Mouse (Mus musculus): ENCODE measurements at regions not wholly inside any gene's neighbourhood (a gene's known extent, or its start where the extent isn't known, plus 50 kb on each side); places are given as distances from the start of the nearest gene placed in this dataset.

DNA sequence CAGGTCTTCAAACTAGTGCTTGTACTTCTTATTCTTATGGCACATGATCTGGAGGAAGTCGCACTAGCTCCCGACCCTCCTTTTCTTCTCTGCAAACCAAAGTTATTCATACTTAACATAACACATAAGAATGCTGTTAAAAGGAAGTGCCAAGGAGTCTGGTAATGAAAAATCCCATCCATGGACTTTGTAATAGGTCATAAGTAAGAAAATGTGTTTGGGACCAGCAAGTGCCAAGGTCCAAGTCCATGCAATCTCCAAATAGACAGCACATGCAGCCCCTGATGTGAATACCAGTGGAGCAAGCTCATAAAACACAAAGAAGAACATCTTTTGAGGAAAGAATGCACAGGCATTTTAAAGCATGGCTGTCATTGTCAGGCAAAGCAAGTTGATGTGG, 481.4 kb downstream of the Nuf2 start:
- DNase-seq, result peak; percentile 48

DNA sequence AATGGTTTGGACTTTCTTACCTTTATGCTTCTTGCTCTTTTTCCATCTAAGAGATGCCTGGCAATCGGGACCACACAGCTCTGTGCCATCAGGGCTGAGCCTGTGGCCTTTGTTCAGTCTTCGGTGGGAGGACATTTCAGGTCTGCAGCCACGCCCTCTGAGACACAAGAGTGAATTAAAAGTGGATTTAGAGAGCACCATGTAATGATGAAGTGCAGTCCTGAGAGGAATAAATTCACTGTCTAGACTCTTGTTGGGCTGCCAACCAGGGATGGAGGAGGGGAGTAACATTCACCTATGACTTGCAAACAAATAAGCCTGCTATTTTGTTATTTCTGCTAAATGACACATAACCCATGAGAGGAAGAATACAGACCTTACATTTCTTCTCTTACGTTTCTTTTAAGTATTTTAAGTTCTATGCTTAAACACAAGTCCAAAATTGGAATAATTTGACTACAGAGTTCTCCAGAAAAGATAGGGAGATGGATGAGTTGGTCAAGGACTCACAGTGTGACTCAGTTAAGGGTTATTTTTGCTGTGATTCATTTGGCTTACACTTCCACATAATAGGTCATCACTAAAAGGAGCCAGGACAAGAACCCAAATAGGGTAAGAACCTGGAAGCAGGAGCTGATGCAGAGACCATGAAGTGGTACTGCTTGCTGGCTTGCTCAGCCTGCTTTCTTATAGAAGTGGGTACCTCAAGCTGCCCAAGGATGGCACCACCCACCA, 484.3 kb downstream of the Nuf2 start:
- no peak for DNase-seq

DNA sequence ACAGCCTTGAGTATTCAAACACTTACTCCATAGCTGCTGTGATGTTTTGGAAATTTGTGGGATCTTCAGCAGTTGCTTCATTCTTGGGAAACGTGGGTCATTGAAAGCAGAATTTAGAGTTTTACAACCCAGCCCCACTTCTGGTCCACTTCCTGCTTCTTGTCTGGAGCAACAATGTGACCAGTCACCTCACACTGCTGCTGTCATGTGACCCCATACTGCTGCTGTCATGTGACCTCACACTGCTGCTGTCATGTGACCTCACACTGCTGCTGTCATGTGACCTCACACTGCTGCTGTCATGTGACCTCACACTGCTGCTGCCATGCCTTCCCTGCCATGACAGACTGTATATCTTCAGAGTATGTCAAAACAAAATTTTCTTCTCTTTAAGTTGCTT, 497.7 kb downstream of the Nuf2 start:
- DNase-seq, result no peak

DNA sequence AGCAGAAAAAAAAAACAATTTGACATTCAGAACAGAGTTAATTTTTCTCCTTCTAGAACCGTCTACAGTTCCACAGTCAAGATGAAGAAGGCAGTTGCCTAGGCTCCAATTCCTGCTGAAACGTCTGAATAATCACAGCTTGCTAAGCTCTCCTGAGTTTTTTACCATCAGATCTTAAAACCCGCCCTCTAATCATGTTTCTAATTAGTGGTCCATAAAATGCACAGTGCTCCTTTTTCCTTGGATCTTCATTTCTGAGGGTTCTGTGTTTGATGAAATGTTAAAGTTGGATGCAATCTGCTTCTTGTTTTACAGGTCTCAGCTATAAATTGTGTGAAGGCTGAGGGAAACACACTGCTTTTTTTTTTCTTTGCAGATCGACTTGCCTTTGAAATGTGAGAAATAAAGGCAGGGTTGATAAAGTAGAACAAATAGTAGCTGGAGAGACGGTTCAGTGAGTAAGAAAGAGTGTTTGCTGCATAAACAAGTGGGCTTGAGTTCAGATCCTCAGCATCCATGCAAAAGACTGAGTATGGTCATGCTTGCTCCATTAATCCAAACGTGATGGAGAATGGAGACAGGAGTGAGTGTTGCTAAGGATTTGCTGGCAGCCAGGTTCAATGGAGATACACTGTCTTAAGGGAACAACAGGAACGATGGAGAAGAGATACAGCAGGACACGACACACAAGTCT, 499.3 kb downstream of the Nuf2 start:
- no peak for DNase-seq

DNA sequence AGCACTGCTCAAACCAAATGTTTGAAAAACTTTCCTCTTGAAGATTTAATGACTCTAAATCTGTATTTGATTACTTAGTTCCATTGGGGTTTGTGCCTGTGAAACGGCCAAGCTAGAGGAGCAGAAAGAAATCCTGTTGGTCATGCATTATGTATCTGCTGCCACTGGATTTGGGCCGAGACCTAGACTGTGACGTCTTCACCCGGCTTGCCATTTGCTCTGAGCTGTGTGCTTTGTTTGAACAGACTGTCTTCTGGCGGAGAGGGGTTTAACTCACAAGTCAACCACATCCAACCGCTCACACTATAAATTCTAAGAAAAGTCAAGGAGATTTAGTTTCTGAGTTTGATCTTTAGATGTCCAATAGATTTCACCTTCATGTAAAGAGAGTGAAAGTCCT, 503.6 kb downstream of the Nuf2 start:
- no peak for DNase-seq

DNA sequence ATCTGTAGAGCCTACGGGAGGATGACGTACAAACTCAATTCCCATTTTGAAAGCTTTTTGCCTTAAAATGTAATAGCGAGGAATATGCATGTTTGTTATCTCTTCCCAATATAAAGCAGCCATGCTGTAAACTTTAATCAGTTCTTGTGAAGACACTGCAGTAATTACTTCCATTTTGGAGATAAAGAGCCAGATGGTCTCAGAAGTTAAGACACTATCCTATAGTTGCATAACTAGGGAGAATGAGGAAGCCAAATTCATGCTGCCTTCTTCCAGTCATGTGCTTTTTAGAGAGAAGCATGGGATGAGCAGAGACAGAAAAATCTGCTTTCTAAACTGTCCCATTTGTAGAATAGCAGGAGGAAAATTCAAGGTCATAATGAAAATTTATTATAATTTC, 504.0 kb downstream of the Nuf2 start:
- DNase-seq, result no peak

DNA sequence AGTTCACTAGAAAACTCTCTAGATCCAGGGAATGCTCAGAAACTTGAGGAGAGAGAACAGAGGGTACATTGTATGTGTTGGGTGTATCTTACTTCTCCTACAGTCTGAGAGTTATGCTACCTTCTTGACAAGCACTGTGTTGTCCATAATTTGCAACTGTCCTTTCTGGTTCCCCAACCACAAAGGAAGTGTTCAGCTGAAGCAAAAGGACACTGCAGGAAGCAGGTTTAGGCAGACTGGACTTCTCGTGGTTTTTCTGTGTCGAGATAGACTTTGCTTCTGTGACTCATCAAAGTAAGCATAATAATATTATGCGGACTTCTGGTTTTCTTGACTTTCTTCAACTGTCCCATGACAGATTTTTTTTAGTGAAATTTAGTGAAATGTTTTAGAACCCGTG, 506.7 kb downstream of the Nuf2 start:
- no peak for DNase-seq

DNA sequence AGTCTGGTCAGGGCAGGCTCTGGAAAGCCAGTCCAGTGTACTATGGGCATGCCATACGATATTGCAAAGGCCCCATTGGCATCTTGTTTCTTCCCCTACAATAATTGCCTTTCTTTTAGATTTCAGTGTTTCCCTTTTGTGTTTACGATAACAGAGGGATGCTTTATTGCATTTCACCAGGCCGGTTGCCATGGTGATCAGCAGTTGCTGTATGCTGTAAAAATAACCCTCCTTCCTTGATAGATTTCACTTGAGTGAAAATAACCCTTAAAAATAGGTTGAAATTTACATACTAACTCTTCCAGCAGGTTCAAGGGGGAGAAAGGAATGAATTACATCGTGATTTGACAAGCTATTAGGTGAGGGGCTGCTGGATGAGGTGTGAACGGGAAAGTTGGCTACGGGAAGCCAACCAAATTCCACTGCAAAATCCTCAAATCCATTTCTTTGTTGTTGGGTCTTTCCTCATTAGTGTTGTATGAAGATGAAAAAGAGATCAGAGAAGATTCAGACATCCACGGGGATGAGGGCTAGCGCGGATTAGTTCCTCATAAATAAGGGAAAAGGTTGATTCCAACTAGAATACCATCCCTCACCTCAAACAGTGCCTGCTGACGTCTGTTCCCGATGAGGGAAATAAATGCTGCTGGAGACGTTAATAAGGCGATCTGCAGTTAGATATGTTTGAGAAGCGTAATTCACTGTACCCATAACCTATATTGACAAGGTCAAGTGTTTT, 539.6 kb downstream of the Nuf2 start:
- no peak for DNase-seq

DNA sequence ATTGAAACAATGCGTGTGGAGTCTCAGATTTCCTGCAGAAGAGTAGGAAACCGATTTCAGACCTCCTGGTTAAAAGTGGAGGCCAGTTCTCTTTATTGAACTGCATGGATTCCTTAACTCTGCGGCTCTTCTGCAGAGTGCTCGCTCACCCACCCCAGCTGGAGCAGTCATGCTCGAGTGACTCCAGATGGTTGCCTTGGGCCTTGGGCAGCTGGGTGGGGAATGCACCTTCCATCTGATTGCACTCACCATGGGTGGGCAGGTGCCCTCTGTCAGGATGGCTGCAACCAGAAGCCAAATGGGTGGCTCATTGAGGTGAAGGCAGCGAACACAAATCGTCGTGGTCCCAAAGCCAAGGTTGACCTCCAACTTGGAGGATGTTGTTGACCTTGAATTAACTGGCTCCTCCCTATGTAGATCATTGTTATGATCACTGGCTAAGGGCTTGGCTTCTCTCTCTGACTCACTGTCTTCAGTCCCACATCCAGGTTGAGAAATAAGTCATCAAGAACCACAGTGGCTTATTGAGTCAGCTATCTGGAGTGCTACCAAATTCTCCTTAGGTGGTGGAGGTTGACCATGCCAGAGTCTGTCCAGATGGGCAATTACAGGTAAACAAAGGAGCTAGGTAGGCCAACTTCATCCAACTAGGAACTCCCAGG, 543.1 kb upstream of the Pbx1 start:
- no peak for DNase-seq

DNA sequence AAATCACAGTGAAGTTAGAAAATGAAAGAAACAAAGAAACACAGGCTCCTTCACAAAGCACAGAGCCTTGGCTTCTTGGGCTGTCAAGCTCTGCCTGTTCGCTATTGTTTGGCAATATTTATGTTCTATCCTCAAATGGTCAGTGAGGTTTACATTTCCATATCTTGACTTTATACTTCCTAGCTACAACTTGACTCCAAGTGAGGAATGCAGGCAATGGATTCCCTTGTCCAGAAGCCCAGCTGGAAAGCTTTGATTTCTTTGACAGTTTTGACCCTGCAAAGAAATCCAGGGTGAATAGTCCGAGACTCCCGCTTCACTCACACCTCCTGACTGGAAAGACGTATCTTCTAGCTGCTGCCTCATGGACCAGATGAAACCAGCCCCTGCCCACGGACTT, 537.3 kb upstream of the Pbx1 start:
- peak; percentile 6 for DNase-seq

DNA sequence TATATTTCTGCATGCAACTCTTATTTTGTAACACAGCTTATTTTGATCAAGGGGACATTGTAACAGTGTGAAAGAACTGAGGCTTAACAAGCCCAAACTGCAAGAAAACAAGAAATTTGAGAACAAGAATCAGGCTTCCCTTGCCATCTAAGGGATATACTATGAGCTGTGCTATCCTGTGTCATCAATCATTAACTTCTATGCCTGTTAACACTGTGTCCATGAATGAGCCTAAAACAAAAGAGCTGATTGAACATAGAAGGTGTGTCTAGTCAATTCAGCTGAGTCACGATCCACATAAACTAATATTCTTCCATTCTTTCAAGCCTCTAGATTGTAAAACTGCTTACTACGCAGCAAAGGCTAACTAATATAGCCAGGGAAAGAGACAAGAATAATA, 535.3 kb upstream of the Pbx1 start:
- no peak for DNase-seq

DNA sequence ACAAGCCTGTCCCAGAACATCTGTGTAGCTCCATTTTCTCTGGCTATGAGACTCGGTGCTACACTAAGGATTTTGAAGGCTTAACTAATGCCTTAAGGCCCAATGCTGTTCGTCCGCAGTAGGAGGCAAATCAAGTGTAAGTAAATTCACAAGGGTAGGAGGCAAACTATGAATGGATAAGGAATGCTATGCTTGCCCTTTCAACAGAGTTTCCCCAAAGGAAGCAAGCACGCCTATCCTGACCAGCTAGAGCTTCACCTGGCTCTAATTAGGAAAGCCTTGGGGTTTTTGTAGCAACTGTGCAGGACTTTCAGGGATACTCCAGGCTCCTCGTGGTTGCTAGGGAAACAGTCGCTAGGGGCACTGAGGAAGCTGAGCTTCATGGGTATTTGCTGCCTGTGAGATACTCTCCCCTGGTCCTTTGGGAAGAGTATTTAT, 532.4 kb upstream of the Pbx1 start:
- no peak for DNase-seq

DNA sequence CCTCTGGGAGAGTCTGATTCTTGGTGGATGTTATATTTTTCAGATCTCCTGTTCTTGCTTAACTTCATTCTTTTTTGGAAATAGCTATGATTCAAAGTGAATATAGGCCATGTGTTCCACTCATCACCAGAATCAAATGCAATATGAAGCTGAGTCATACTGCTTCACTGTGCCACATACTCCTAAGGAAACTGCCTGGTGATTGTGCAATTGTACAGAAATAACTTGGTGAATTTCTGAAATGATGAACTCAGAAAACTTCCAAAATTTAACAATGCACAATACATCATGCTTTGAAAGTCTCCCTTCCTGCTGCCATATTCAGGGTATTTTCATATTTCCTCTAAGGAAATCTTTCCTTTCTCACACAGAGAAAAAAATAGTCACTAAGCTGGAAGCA, 518.9 kb upstream of the Pbx1 start:
- no peak for DNase-seq

DNA sequence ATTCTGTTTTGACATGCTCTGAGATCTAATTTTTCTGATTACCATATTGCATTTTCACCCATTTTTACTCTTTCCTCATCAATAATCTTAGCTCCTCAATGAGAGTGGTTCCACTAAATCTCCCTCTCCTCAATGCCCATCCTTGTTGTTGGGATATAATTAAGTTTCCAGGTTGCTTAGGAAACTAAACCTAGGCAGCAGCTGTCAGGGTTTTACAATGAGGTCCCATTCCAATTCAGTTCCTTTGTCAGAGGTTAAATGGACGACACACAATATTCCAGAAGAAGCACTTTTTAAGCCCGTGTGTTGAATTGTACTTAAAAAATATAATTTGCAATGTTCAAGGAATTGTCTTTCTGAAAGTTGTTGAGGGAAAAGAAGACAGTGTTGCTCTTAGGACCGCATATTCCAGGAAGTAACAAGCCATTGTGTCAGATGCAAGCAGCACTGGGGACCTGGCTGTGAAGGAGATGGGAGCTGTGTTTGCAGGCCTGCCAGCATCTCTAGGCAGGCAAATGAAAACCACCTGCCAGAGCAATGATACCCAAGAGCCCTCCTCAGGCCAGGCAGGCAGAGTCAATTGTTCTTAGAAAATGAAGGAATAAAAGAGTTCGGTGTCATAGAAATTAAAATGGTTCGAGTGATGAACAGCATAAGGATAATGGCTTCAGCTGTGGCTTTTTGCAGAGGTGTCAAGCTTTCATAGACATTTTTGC, 492.2 kb upstream of the Pbx1 start:
- no peak for DNase-seq

DNA sequence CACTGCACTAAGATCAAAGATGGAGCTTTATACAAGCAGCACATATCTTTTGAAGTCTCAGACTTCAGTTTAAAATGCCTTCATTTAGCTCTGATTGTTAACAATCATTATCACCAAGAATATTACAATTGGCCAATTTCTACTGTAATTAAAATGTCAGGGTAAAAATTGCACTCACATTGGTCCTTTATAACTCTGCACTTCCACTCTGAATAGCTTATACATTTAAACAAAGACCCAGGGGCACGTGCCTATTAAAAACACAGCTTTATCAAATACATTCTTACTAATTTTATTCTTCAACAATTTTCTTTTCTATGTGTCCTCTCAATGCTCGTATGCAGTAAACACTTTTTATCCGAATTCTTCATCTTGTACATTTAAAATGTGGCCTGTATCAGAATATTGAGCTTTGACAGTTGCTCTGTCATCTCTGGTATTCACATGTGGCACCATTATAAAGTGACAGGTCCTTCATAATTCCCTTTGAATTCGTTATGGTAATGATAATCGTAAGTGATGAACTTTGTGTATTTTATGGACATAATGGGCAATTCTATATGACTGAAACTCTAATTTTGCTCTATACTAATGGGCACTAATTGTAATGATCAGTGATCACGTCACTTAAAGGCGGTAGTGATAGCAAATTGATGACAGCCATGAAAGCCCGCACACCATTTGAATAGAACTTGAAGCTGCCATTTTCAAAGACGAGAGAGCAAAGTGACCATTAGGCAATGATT, 486.4 kb upstream of the Pbx1 start:
- DNase-seq, result no peak

DNA sequence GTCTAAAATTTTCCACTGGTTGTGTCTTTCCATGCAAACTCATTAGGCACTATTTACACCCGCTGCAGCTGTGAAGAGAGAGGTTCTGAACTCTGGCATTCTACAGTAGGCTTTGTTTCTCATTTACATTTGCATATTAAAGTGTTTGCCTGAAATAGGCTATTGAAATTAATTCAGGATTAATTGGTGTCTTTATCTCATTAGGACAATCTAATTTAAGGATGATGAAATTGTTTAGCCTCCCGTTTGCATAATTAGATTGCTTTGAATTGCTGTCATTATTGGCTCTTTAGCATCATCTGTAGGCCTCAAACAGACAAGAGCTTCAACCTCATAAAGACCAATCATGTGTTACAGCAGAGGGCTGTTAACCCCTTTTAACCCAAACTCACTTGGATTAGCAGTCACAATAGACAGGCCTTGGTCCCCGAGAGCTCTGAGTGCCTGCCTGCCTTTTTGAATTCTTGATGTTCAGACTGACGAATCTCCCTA, 476.7 kb upstream of the Pbx1 start:
- DNase-seq, result no peak

DNA sequence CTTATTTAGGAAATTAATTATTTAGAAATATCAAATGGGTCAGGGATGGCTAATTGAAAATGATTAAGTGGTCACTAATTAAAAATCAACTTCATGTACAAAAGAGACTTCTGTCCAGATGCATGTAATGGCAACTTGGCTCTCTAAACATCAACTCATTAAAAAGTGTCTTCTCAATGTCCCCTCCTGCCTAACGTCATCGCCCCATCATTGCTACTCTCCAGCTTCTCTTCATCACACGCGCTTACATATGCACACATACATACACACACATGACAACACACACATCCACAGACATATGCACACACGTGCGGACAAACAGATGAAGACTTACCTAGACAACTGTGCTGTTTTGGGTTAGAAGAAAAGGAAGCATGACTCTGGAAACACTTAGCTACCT, 476.1 kb upstream of the Pbx1 start:
- DNase-seq, result no peak

DNA sequence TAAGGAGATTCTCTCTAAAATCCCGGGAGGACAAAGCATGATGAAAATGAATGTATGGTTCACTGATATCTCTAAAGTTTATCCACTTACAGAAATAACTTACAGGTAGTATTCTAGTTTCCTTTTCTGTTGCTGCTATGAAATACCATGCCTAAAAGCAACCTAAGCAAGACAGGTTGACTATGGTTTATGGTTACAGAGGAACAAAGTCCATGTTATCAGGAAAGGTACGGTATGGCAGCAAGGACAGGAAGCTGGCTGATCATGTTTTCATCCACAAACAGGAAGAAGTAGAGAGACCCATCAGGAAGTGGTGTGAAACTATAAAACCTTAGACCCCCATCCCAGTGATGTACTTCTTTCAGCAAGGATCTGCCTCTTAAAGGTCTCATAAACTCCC, 466.4 kb upstream of the Pbx1 start:
- DNase-seq, result no peak

DNA sequence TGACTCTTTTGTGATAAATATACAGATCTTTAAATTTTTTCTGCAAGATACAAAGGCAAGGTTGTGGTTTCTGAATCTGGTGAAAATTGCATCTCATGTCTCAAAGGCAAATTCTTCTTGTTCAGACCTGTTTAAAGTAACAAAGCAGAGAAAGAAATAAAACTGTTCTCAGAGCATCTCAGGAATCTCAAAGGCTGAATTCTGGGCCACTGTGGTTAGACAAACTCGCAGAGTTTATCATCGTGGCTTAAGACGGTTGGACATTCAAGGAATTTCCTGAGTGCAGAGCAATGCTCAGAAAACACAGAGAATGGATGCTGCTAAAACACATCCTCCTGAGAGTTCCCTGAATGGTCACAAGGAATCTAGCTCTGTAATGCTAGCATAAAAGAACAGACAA, 429.5 kb upstream of the Pbx1 start:
- no peak for DNase-seq

DNA sequence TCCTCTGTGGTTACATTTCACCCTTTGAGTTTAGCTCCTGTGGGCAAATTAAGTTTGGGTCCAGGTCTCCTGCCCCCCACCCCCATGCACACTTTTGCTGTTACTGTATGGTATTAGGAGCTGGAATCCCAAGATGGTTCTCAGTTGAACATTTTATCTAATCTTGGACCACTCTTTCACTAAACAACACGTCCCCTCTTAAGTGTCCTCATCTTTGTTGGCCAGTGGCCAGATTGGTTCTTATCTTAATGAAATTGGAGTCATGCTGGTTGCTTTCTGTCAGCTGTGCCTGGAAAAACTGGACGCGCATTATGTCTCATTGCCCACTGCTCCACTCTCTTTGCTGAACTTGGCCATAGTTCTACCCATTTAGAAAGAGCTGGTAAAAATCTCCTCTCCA, 391.1 kb upstream of the Pbx1 start:
- DNase-seq, result no peak

DNA sequence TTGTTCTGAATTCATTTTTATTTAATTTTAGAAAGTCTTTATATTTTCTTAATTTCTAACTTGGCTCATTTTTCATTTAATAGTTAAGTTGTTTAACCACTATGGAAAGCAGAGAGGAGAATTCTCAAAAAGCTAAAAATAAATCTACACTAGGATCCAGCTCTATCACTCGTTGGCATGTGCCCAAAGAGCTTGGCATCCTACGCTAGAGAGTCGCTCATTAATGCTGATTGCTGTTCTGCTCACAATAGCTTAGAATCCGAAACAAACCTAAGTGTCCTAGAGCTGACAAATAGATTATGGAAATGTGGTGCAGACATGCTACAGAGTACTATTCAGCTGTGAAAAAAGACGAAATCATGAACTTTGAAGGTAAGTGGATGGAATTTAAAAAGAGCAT, 386.3 kb upstream of the Pbx1 start:
- DNase-seq, result no peak

DNA sequence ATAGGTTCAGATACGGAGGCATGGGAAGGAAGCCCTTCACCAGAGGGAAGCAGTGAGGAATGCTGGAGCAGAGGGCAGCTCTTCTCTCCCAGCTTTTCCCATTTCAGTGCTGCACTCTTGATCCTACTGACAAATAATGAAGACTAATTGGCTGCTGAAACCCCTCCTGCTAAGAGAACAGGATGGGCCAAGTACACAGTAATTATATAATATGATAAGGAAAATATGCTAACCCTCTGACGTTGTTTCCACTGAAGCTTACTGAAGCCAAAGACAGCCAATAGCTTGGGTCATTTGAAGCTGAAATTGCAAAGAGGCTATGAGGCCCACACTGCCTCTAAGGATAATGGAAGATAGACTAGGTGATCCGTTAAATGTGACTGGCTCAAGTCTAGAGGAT, 375.0 kb upstream of the Pbx1 start:
- no peak for DNase-seq

All from kidney, adult 11 months (tissue).